Mouse (Mus musculus) adrenal gland, postnatal 25 days (tissue): ENCODE data around the gene Timm29. TPM values are rescaled to one million over a fixed set of nuclear protein-coding genes. Genes with fewer than 3 reads are reported as not detected.
"Not testable (repeated sequence)": the region's sequence is repeated elsewhere in the genome, so short reads cannot be mapped to it uniquely, and the experiment has no call there.

ENCODE experiments used
- DNase-seq: peaks from one replicate; pipeline ENCODE4 v3.0.0; 2021; ENCODE audit warnings: mixed read lengths
- total RNA-seq: library from RNA; stranded (reverse); gene quantifications from 2 replicates; pipeline ENCODE4 v1.2.3, GENCODE M21; 2021

The Timm29 gene
- total RNA-seq, 1 experiment from 2014 or later, result 62.6 TPM

GRCm38 (mm10) chr9:21578226-21578625, 14.3 kb upstream of the Timm29 start:
- no peak for DNase-seq

GRCm38 (mm10) chr9:21585401-21585800, 7.1 kb upstream of the Timm29 start:
- no peak for DNase-seq

GRCm38 (mm10) chr9:21587678-21588349, 4.7 kb upstream of the Timm29 start:
- no peak for DNase-seq

- no peak for DNase-seq
Measured at GRCm38 (mm10) chr9:21588350-21588749, 4.2 kb upstream of the Timm29 start.

GRCm38 (mm10) chr9:21589538-21589937, 3.0 kb upstream of the Timm29 start:
- DNase-seq, result no peak

- DNase-seq, result no peak
Measured at GRCm38 (mm10) chr9:21591127-21591830, 1.2 kb upstream of the Timm29 start.

- no peak for DNase-seq
Measured at GRCm38 (mm10) chr9:21591831-21592702, 455 bp upstream of the Timm29 start.

GRCm38 (mm10) chr9:21593122-21593721, 700 bp downstream of the Timm29 start:
- peak; percentile 64 for DNase-seq

GRCm38 (mm10) chr9:21594350-21594749, 1.8 kb downstream of the Timm29 start:
- not testable (repeated sequence) for DNase-seq

- no peak for DNase-seq
Measured at GRCm38 (mm10) chr9:21594838-21595237, 2.3 kb downstream of the Timm29 start.

GRCm38 (mm10) chr9:21598198-21598597, 5.7 kb downstream of the Timm29 start:
- DNase-seq, result no peak

- no peak for DNase-seq
Measured at GRCm38 (mm10) chr9:21600186-21600585, 7.7 kb downstream of the Timm29 start.

GRCm38 (mm10) chr9:21601073-21601472, 8.6 kb downstream of the Timm29 start:
- no peak for DNase-seq

GRCm38 (mm10) chr9:21601722-21602399, 9.3 kb downstream of the Timm29 start:
- DNase-seq, result peak; percentile 51

GRCm38 (mm10) chr9:21604119-21604518, 11.6 kb downstream of the Timm29 start:
- no peak for DNase-seq

- no peak for DNase-seq
Measured at GRCm38 (mm10) chr9:21605865-21606264, 13.3 kb downstream of the Timm29 start.

GRCm38 (mm10) chr9:21606648-21607047, 14.1 kb downstream of the Timm29 start:
- DNase-seq, result no peak

- no peak for DNase-seq
Measured at GRCm38 (mm10) chr9:21609861-21610260, 17.3 kb downstream of the Timm29 start.

GRCm38 (mm10) chr9:21614864-21615616, 22.5 kb downstream of the Timm29 start:
- no peak for DNase-seq

- peak; percentile 99 for DNase-seq
Measured at GRCm38 (mm10) chr9:21615617-21616231, 23.2 kb downstream of the Timm29 start, which contains the start of gene Smarca4. TSS of gene Smarca4 (plus strand) at chr9:21616169.
